Mouse (Mus musculus): ENCODE data around the gene Sds. TPM values are rescaled to one million over a fixed set of nuclear protein-coding genes. Genes with fewer than 3 reads are reported as not detected.

The Sds gene
- polyA plus RNA-seq (2015; fragmentation: Nextera tagmentation; extraction: Ambion mirVana) = 0.36 TPM in 1 of 2 replicates, not detected in the other

GRCm38 (mm10) chr5:120476296-120476695 lies at the start of gene Sds:
TSS of gene Sds (plus strand) at chr5:120476526.
- Histone ChIP-seq H3K9me3 (replicated peaks; ENCODE audit: control insufficient read depth, low read length, poor library complexity, severe bottlenecking) (no peaks in the 10 kb centered on the region), H3K4me2 (ENCODE audit: low read length) (no peak within 1 kb of the TSS), H3K9ac (ENCODE audit: low read depth, low read length) (no peak within 1 kb of the TSS), H3K4me1 (ENCODE audit: control insufficient read depth, insufficient read depth, low read length) (no peaks in the 10 kb centered on the region), H3K27me3 (ENCODE audit: control insufficient read depth, insufficient read depth, low read depth, low read length) (no peaks in the 10 kb centered on the region), H3K36me3 (ENCODE audit: control insufficient read depth, insufficient read depth, low read length) (no peaks in the 10 kb centered on the region), H3K4me3 (ENCODE audit: low read depth, low read length) (no peak within 1 kb of the TSS), H3K27ac (ENCODE audit: low read length) (no peak within 1 kb of the TSS)
- no peak for ATAC-seq
- WGBS = 17% methylated on average over 13 of the region's 13 CpGs

- ATAC-seq = no peak
Measured at GRCm38 (mm10) chr5:120426572-120426971, 49.8 kb upstream of the Sds start.

GRCm38 (mm10) chr5:120427451-120427938 lies 48.8 kb upstream of the Sds start:
- 2% methylated on average over 33 of the region's 33 CpGs for WGBS
- no peak for ATAC-seq
- peak overlapping the region; percentile 67 for H3K4me2 ChIP-seq (ENCODE audit: low read length)
- 0 out of 2 replicates have a peak, but pooled peaks cover 2% of the 10 kb centered on the region for H3K4me1 ChIP-seq (ENCODE audit: control insufficient read depth, insufficient read depth, low read length)
- peaks cover 29% of the 10 kb centered on the region for H3K27me3 ChIP-seq (ENCODE audit: control insufficient read depth, insufficient read depth, low read depth, low read length)
- peak overlapping the region; percentile 33 for H3K4me3 ChIP-seq (ENCODE audit: low read depth, low read length)
- peak overlapping the region; percentile 92 for H3K27ac ChIP-seq (ENCODE audit: low read length)
- no peaks in the 10 kb centered on the region for H3K9me3 ChIP-seq (replicated peaks; ENCODE audit: control insufficient read depth, low read length, poor library complexity, severe bottlenecking)
- no peaks in the 10 kb centered on the region for H3K36me3 ChIP-seq (ENCODE audit: control insufficient read depth, insufficient read depth, low read length)
- peak overlapping the region; percentile 71 for H3K9ac ChIP-seq (ENCODE audit: low read depth, low read length)

More at GRCm38 (mm10) chr5:120426572-120426971, 49.8 kb upstream of the Sds start:
- Histone ChIP-seq H3K9me3 (replicated peaks; ENCODE audit: control insufficient read depth, low read length, poor library complexity, severe bottlenecking) (no peaks in the 10 kb centered on the region), H3K9ac (ENCODE audit: low read depth, low read length) (peak overlapping the region; percentile 71), H3K27ac (ENCODE audit: low read length) (peak overlapping the region; percentile 92), H3K4me3 (ENCODE audit: low read depth, low read length) (peak overlapping the region; percentile 33), H3K4me2 (ENCODE audit: low read length) (peak overlapping the region; percentile 67), H3K27me3 (ENCODE audit: control insufficient read depth, insufficient read depth, low read depth, low read length) (peaks cover 36% of the 10 kb centered on the region), H3K36me3 (ENCODE audit: control insufficient read depth, insufficient read depth, low read length) (no peaks in the 10 kb centered on the region), H3K4me1 (ENCODE audit: control insufficient read depth, insufficient read depth, low read length) (no peaks in the 10 kb centered on the region)
- 1% methylated on average over 9 of the region's 10 CpGs for WGBS

GRCm38 (mm10) chr5:120428189-120428838 lies 48.0 kb upstream of the Sds start:
- WGBS = 3% methylated on average over 21 of the region's 21 CpGs
- H3K4me3 ChIP-seq (ENCODE audit: low read depth, low read length) = peak overlapping the region; percentile 33
- peak overlapping the region; percentile 71 for H3K9ac ChIP-seq (ENCODE audit: low read depth, low read length)
- ATAC-seq = no peak
- H3K4me2 ChIP-seq (ENCODE audit: low read length) = peak overlapping the region; percentile 67
- H3K27me3 ChIP-seq (ENCODE audit: control insufficient read depth, insufficient read depth, low read depth, low read length) = peaks cover 23% of the 10 kb centered on the region
- no peaks in the 10 kb centered on the region for H3K9me3 ChIP-seq (replicated peaks; ENCODE audit: control insufficient read depth, low read length, poor library complexity, severe bottlenecking)
- H3K36me3 ChIP-seq (ENCODE audit: control insufficient read depth, insufficient read depth, low read length) = no peaks in the 10 kb centered on the region
- 0 out of 2 replicates have a peak, but pooled peaks cover 2% of the 10 kb centered on the region for H3K4me1 ChIP-seq (ENCODE audit: control insufficient read depth, insufficient read depth, low read length)
- peak overlapping the region; percentile 92 for H3K27ac ChIP-seq (ENCODE audit: low read length)

- peak overlapping the region; percentile 33 for H3K4me3 ChIP-seq (ENCODE audit: low read depth, low read length)
- H3K27ac ChIP-seq (ENCODE audit: low read length) = peak overlapping the region; percentile 92
- H3K4me2 ChIP-seq (ENCODE audit: low read length) = peak overlapping the region; percentile 67
- no peaks in the 10 kb centered on the region for H3K36me3 ChIP-seq (ENCODE audit: control insufficient read depth, insufficient read depth, low read length)
- ATAC-seq = no peak
- 0 out of 2 replicates have a peak, but pooled peaks cover 2% of the 10 kb centered on the region for H3K4me1 ChIP-seq (ENCODE audit: control insufficient read depth, insufficient read depth, low read length)
- peak overlapping the region; percentile 71 for H3K9ac ChIP-seq (ENCODE audit: low read depth, low read length)
- peaks cover 26% of the 10 kb centered on the region for H3K27me3 ChIP-seq (ENCODE audit: control insufficient read depth, insufficient read depth, low read depth, low read length)
- WGBS = 3% methylated on average over 5 of the region's 6 CpGs
- H3K9me3 ChIP-seq (replicated peaks; ENCODE audit: control insufficient read depth, low read length, poor library complexity, severe bottlenecking) = no peaks in the 10 kb centered on the region
Measured at GRCm38 (mm10) chr5:120428990-120429389, 47.3 kb upstream of the Sds start.

DNA sequence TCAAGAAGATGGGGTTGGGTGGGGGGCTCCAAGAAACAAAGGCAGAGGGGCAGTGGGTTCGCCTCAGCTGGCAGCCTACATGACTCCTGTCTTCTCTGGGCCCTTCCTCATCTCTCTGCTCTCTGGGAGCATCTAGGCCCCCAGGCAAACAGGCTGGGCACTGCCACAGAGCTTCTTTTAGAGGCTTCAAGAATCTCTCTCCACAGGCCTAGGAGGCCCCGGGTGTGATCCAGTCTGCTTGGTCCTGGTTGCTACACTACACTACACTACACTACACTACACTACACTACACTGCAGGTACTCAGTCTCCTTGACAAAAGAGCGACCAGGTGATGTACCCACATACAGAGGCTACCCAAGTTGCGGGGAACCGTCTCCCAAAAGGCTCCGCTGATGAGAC lies 46.6 kb upstream of the Sds start:
- Histone ChIP-seq H3K27me3 (ENCODE audit: control insufficient read depth, insufficient read depth, low read depth, low read length) (peaks cover 30% of the 10 kb centered on the region), H3K9me3 (replicated peaks; ENCODE audit: control insufficient read depth, low read length, poor library complexity, severe bottlenecking) (no peaks in the 10 kb centered on the region), H3K4me3 (ENCODE audit: low read depth, low read length) (peak overlapping the region; percentile 38), H3K36me3 (ENCODE audit: control insufficient read depth, insufficient read depth, low read length) (no peaks in the 10 kb centered on the region), H3K27ac (ENCODE audit: low read length) (peak overlapping the region; percentile 78), H3K4me1 (ENCODE audit: control insufficient read depth, insufficient read depth, low read length) (0 out of 2 replicates have a peak, but pooled peaks cover 2% of the 10 kb centered on the region), H3K9ac (ENCODE audit: low read depth, low read length) (peak overlapping the region; percentile 65), H3K4me2 (ENCODE audit: low read length) (peak overlapping the region; percentile 67)
- no peak for ATAC-seq
- WGBS = 10% methylated on average over 6 of the region's 6 CpGs

- no peaks in the 10 kb centered on the region for H3K9me3 ChIP-seq (replicated peaks; ENCODE audit: control insufficient read depth, low read length, poor library complexity, severe bottlenecking)
- ATAC-seq = no peak; the same call in 1 of the 2 replicates
- peak overlapping the region; percentile 47 for H3K4me2 ChIP-seq (ENCODE audit: low read length)
- 2% methylated on average over 30 of the region's 30 CpGs for WGBS
- peak overlapping the region; percentile 89 for H3K27ac ChIP-seq (ENCODE audit: low read length)
- peak overlapping the region; percentile 57 for H3K4me3 ChIP-seq (ENCODE audit: low read depth, low read length)
- H3K27me3 ChIP-seq (ENCODE audit: control insufficient read depth, insufficient read depth, low read depth, low read length) = peaks cover 30% of the 10 kb centered on the region
- H3K4me1 ChIP-seq (ENCODE audit: control insufficient read depth, insufficient read depth, low read length) = peaks cover 4% of the 10 kb centered on the region; the same call in 1 of the 2 replicates
- H3K9ac ChIP-seq (ENCODE audit: low read depth, low read length) = peak overlapping the region; percentile 69
- no peaks in the 10 kb centered on the region for H3K36me3 ChIP-seq (ENCODE audit: control insufficient read depth, insufficient read depth, low read length)
Measured at GRCm38 (mm10) chr5:120431001-120431583, 45.2 kb upstream of the Sds start.

GRCm38 (mm10) chr5:120431649-120432485 lies 44.5 kb upstream of the Sds start, which contains the start of gene Lhx5:
TSS of gene Lhx5 (plus strand) at chr5:120431699.
- under 1% methylated on average over 69 of the region's 69 CpGs for WGBS
- Histone ChIP-seq H3K4me1 (ENCODE audit: control insufficient read depth, insufficient read depth, low read length) (peaks cover 6% of the 10 kb centered on the region; the same call in 1 of the 2 replicates), H3K36me3 (ENCODE audit: control insufficient read depth, insufficient read depth, low read length) (no peaks in the 10 kb centered on the region), H3K4me2 (ENCODE audit: low read length) (peak within 1 kb of the TSS; percentile 52), H3K9ac (ENCODE audit: low read depth, low read length) (peak within 1 kb of the TSS; percentile 78), H3K4me3 (ENCODE audit: low read depth, low read length) (peak within 1 kb of the TSS; percentile 57), H3K27ac (ENCODE audit: low read length) (peak within 1 kb of the TSS; percentile 89), H3K9me3 (replicated peaks; ENCODE audit: control insufficient read depth, low read length, poor library complexity, severe bottlenecking) (no peaks in the 10 kb centered on the region), H3K27me3 (ENCODE audit: control insufficient read depth, insufficient read depth, low read depth, low read length) (peaks cover 30% of the 10 kb centered on the region)
- peak; percentile 76 for ATAC-seq
